Mouse (Mus musculus): ENCODE measurements around the gene Gchfr.

GRCm38 (mm10) chr2:119154683-119155082 is 12.9 kb upstream of the Gchfr start:
- TF ChIP-seq POLR2A (IDR thresholded peaks at IDR 0.05; ENCODE audit: low read depth, low read length) (no peak), CTCF (IDR thresholded peaks at IDR 0.05; ENCODE audit: extremely low read depth, insufficient read depth, insufficient read length, insufficient replicate concordance) (no peak)
